15 mouse cellular contexts compared by ENCODE assay signal in genomic region chr10:93662018-93662417, GRCm38 (mm10). TPM values are rescaled to one million over a fixed set of nuclear protein-coding genes. Genes with fewer than 3 reads are reported as not detected.
A peak's percentile ranks its signal among the peaks of the same experiment; 100 is the strongest.
DNase-seq lines count a peak whose midpoint lies in the region; ATAC-seq and TF ChIP-seq lines count a peak whose summit lies in the region.
"Had no signal": no experiment of that assay in that cellular context is flagged by ENCODE, and none has a peak within 500 bp of the region (broad histone marks: within the 10 kb centered on the region; RNA-seq: fewer than 3 reads in every experiment).

No protein-coding gene starts in this region.

- no peak for TF ChIP-seq POLR2A in kidney, adult 2 months (IDR thresholded peaks at IDR 0.05; ENCODE audit: low read depth, low read length)

- WGBS in kidney, embryonic 15.5 days: 65% methylated on average over 5 of the region's 5 CpGs
- WGBS in kidney, adult 2 months: 33% methylated on average over 5 of the region's 5 CpGs
- WGBS in forebrain, postnatal 0 days: 57% methylated on average over 5 of the region's 5 CpGs

- H3K27me3 ChIP-seq in kidney, embryonic 15.5 days: no peaks in the 10 kb centered on the region
- no peaks in the 10 kb centered on the region for H3K27me3 ChIP-seq in kidney, adult 2 months (replicated peaks; ENCODE audit: control insufficient read depth, insufficient read depth, low read length)
- no peaks in the 10 kb centered on the region for H3K27me3 ChIP-seq in forebrain, postnatal 0 days (ENCODE audit: insufficient read depth, low read length)
- H3K27me3 ChIP-seq: embryonic facial prominence, embryonic 15.5 days; lung, embryonic 15.5 days; midbrain, embryonic 15.5 days had no signal

- H3K4me3 ChIP-seq in gastrocnemius, adult 2 months: no peak overlapping the region
- no peak overlapping the region for H3K4me3 ChIP-seq in kidney, embryonic 15.5 days (replicated peaks)
- no peak overlapping the region for H3K4me3 ChIP-seq in kidney, adult 2 months (ENCODE audit: insufficient read depth, low read depth, low read length)
- H3K4me3 ChIP-seq in forebrain, postnatal 0 days (ENCODE audit: low read depth, low read length): no peak overlapping the region
- H3K4me3 ChIP-seq: embryonic facial prominence, embryonic 15.5 days; layer of hippocampus, adult 2 months; liver, embryonic 12.5 days; lung, embryonic 15.5 days; midbrain, embryonic 15.5 days had no signal

- no peak for DNase-seq in gastrocnemius, adult 2 months
- no peak for DNase-seq in gastrocnemius, adult 8-10 months (ENCODE audit: low spot score in 2 of 2)
- peak; percentile 66 for DNase-seq in kidney, adult 11 months
- DNase-seq in kidney, adult 2 months: peak; percentile 78
- peak; percentile 61 to 70 for DNase-seq in kidney, postnatal 36 days
- DNase-seq in adrenal gland, postnatal 4 days (ENCODE audit: low spot score in 2 of 2): no peak
- DNase-seq in forebrain, postnatal 0 days: no peak
- DNase-seq: adrenal gland, postnatal 25 days; cerebellum, adult 8-10 months had no signal

- no peaks in the 10 kb centered on the region for H3K9me3 ChIP-seq in kidney, embryonic 15.5 days (replicated peaks)
- H3K9me3 ChIP-seq in forebrain, postnatal 0 days (ENCODE audit: low read length): no peaks in the 10 kb centered on the region
- H3K9me3 ChIP-seq: embryonic facial prominence, embryonic 15.5 days; liver, embryonic 12.5 days; lung, embryonic 15.5 days; midbrain, embryonic 15.5 days had no signal

- no peaks in the 10 kb centered on the region for H3K36me3 ChIP-seq in kidney, embryonic 15.5 days
- H3K36me3 ChIP-seq in kidney, adult 2 months (ENCODE audit: control insufficient read depth, insufficient read depth, low read length): no peaks in the 10 kb centered on the region
- no peaks in the 10 kb centered on the region for H3K36me3 ChIP-seq in forebrain, postnatal 0 days (ENCODE audit: insufficient read depth)
- H3K36me3 ChIP-seq: embryonic facial prominence, embryonic 15.5 days; liver, embryonic 12.5 days; lung, embryonic 15.5 days; midbrain, embryonic 15.5 days had no signal

- no peak overlapping the region for H3K9ac ChIP-seq in kidney, embryonic 15.5 days
- no peak overlapping the region for H3K9ac ChIP-seq in forebrain, postnatal 0 days
- H3K9ac ChIP-seq: embryonic facial prominence, embryonic 15.5 days; liver, embryonic 12.5 days; lung, embryonic 15.5 days; midbrain, embryonic 15.5 days had no signal

- no peak for ATAC-seq in kidney, embryonic 15.5 days (replicated peaks; ENCODE audit: low FRiP score)
- no peak for ATAC-seq in forebrain, postnatal 0 days
- ATAC-seq: liver, embryonic 12.5 days; midbrain, embryonic 15.5 days had no signal

- H3K4me1 ChIP-seq in kidney, embryonic 15.5 days: no peaks in the 10 kb centered on the region
- H3K4me1 ChIP-seq in kidney, adult 2 months (ENCODE audit: control insufficient read depth, insufficient read depth, low read length): peaks cover 17% of the 10 kb centered on the region; the same call in 1 of the 2 replicates
- no peaks in the 10 kb centered on the region for H3K4me1 ChIP-seq in forebrain, postnatal 0 days (ENCODE audit: insufficient read depth)
- H3K4me1 ChIP-seq: lung, embryonic 15.5 days; midbrain, embryonic 15.5 days had no signal

- peak overlapping the region; percentile 81 for H3K27ac ChIP-seq in gastrocnemius, adult 2 months
- no peak overlapping the region for H3K27ac ChIP-seq in kidney, embryonic 15.5 days
- H3K27ac ChIP-seq in kidney, adult 2 months (ENCODE audit: insufficient read depth, low read depth, low read length): peak overlapping the region; percentile 57
- no peak overlapping the region for H3K27ac ChIP-seq in forebrain, postnatal 0 days (ENCODE audit: low read depth, low read length)
- H3K27ac ChIP-seq: embryonic facial prominence, embryonic 15.5 days; layer of hippocampus, adult 2 months; liver, embryonic 12.5 days; lung, embryonic 15.5 days; midbrain, embryonic 15.5 days had no signal

- intact Hi-C loops in gastrocnemius, adult 2 months (cut with DNase I): no loop called here

- no peak overlapping the region for H3K4me2 ChIP-seq in kidney, embryonic 15.5 days
- H3K4me2 ChIP-seq in forebrain, postnatal 0 days (ENCODE audit: low read depth): no peak overlapping the region
- H3K4me2 ChIP-seq: embryonic facial prominence, embryonic 15.5 days; liver, embryonic 12.5 days; lung, embryonic 15.5 days; midbrain, embryonic 15.5 days had no signal

- TF ChIP-seq CTCF in gastrocnemius, adult 2 months (IDR thresholded peaks at IDR 0.05): no peak
- TF ChIP-seq CTCF in kidney, adult 2 months (conservative IDR thresholded peaks at IDR 0.05; ENCODE audit: insufficient read depth, insufficient read length, low read depth, low read length): no peak
- TF ChIP-seq CTCF in forebrain, postnatal 0 days (IDR thresholded peaks at IDR 0.05; ENCODE audit: low read depth): no peak

RNA-seq across cellular contexts. Expression of gene Ntn4, which starts 21.5 kb away (rescaled TPM):
- total RNA-seq in gastrocnemius, adult 2 months (2021): 10 to 100 TPM in 1 of 2 experiments, 1 to 10 TPM in 1; 6.7 to 14.8 TPM
- total RNA-seq in gastrocnemius, adult 8-10 months (2022): 1 to 10 TPM; 4.6 to 7.7 (median 6.2) TPM
- polyA plus RNA-seq in kidney, embryonic 15.5 days (2015; fragmentation: Nextera tagmentation; extraction: Ambion mirVana): 0.69 and 0.93 TPM in 2 replicates
- 35.1 and 36.1 TPM in 2 replicates for polyA plus RNA-seq in kidney, adult 2 months (2012; rRNA removed)
- total RNA-seq in adrenal gland, postnatal 4 days (2021): 10 to 100 TPM; 12.9 to 14.8 TPM
- total RNA-seq in forebrain, postnatal 0 days (2014; rRNA removed): 4.3 and 6.1 TPM in 2 replicates
- polyA plus RNA-seq in forebrain, postnatal 0 days (2015; fragmentation: Nextera tagmentation; extraction: Ambion mirVana): 0.40 and 1.2 TPM in 2 replicates

Comparison
In these comparisons a context has a peak if more than half of its experiments do, and no peak if none do; other contexts are left out.
1. H3K27ac ChIP-seq: peak in gastrocnemius, adult 2 months (single experiment) and kidney, adult 2 months (single experiment); none in kidney, embryonic 15.5 days (single experiment) and forebrain, postnatal 0 days (single experiment).
2. DNase-seq: peak in kidney, adult 11 months (single experiment), kidney, adult 2 months (single experiment) and kidney, postnatal 36 days (2 of 2); none in gastrocnemius, adult 2 months (single experiment), gastrocnemius, adult 8-10 months (0 of 2), adrenal gland, postnatal 4 days (0 of 2) and forebrain, postnatal 0 days (single experiment).